Mouse (Mus musculus): ENCODE measurements at regions not wholly inside any gene's neighbourhood (a gene's known extent, or its start where the extent isn't known, plus 50 kb on each side); places are given as distances from the start of the nearest gene placed in this dataset.

GRCm38 (mm10) chr3:104317528-104317927, 97.4 kb upstream of the Magi3 start:
- 68% methylated on average over 4 of the region's 4 CpGs for WGBS
- H3K36me3 ChIP-seq (ENCODE audit: insufficient read depth, low read length), result no peaks in the 10 kb centered on the region
- no peak overlapping the region for H3K9ac ChIP-seq (ENCODE audit: low read depth, low read length)
- no peak overlapping the region for H3K27ac ChIP-seq
- no peak for DNase-seq (ENCODE audit: low spot score)
- H3K27me3 ChIP-seq (ENCODE audit: insufficient read depth, low read length), result no peaks in the 10 kb centered on the region
- H3K9me3 ChIP-seq (replicated peaks; ENCODE audit: low read length), result no peaks in the 10 kb centered on the region
- 0 out of 2 replicates have a peak, but pooled peaks cover 6% of the 10 kb centered on the region for H3K4me1 ChIP-seq (replicated peaks; ENCODE audit: insufficient read depth, low read length)
- no peak for ATAC-seq (replicated peaks; ENCODE audit: low FRiP score, low read depth)
- no peak for TF ChIP-seq CTCF (IDR thresholded peaks at IDR 0.05; ENCODE audit: low read depth)
- no peak overlapping the region for H3K4me3 ChIP-seq (replicated peaks; ENCODE audit: low read depth, low read length)
- no peak overlapping the region for H3K4me2 ChIP-seq (ENCODE audit: low read length)

- Histone ChIP-seq H3K4me2 (ENCODE audit: low read length) (no peak overlapping the region), H3K4me1 (replicated peaks; ENCODE audit: insufficient read depth, low read length) (no peaks in the 10 kb centered on the region), H3K27ac (no peak overlapping the region), H3K36me3 (ENCODE audit: insufficient read depth, low read length) (no peaks in the 10 kb centered on the region), H3K27me3 (ENCODE audit: insufficient read depth, low read length) (no peaks in the 10 kb centered on the region), H3K9me3 (replicated peaks; ENCODE audit: low read length) (no peaks in the 10 kb centered on the region), H3K9ac (ENCODE audit: low read depth, low read length) (no peak overlapping the region), H3K4me3 (replicated peaks; ENCODE audit: low read depth, low read length) (no peak overlapping the region)
- 60% methylated on average over 4 of the region's 4 CpGs for WGBS
- TF ChIP-seq CTCF (IDR thresholded peaks at IDR 0.05; ENCODE audit: low read depth), result no peak
- DNase-seq (ENCODE audit: low spot score) (no peak), ATAC-seq (replicated peaks; ENCODE audit: low FRiP score, low read depth) (no peak)
These were observed 92.9 kb upstream of the Magi3 start for GRCm38 (mm10) chr3:104313063-104313462.

- H3K36me3 ChIP-seq (ENCODE audit: insufficient read depth, low read length), result no peaks in the 10 kb centered on the region
- no peak overlapping the region for H3K4me2 ChIP-seq (ENCODE audit: low read length)
- ATAC-seq (replicated peaks; ENCODE audit: low FRiP score, low read depth) (no peak), DNase-seq (ENCODE audit: low spot score) (no peak)
- TF ChIP-seq CTCF (IDR thresholded peaks at IDR 0.05; ENCODE audit: low read depth), result no peak
- WGBS, result 86% methylated on average over 1 of the region's 1 CpGs
- H3K27ac ChIP-seq, result no peak overlapping the region
- H3K9ac ChIP-seq (ENCODE audit: low read depth, low read length), result no peak overlapping the region
- no peak overlapping the region for H3K4me3 ChIP-seq (replicated peaks; ENCODE audit: low read depth, low read length)
- no peaks in the 10 kb centered on the region for H3K9me3 ChIP-seq (replicated peaks; ENCODE audit: low read length)
- 0 out of 2 replicates have a peak, but pooled peaks cover 9% of the 10 kb centered on the region for H3K4me1 ChIP-seq (replicated peaks; ENCODE audit: insufficient read depth, low read length)
- H3K27me3 ChIP-seq (ENCODE audit: insufficient read depth, low read length), result no peaks in the 10 kb centered on the region
These were observed 86.8 kb upstream of the Magi3 start for GRCm38 (mm10) chr3:104306961-104307360.

GRCm38 (mm10) chr3:104305904-104306563, 85.9 kb upstream of the Magi3 start:
- no peaks in the 10 kb centered on the region for H3K27me3 ChIP-seq (ENCODE audit: insufficient read depth, low read length)
- H3K27ac ChIP-seq, result no peak overlapping the region
- TF ChIP-seq CTCF (IDR thresholded peaks at IDR 0.05; ENCODE audit: low read depth), result no peak
- H3K4me2 ChIP-seq (ENCODE audit: low read length), result no peak overlapping the region
- H3K4me3 ChIP-seq (replicated peaks; ENCODE audit: low read depth, low read length), result no peak overlapping the region
- DNase-seq (ENCODE audit: low spot score) (peak; percentile 27), ATAC-seq (replicated peaks; ENCODE audit: low FRiP score, low read depth) (no peak)
- H3K4me1 ChIP-seq (replicated peaks; ENCODE audit: insufficient read depth, low read length), result 0 out of 2 replicates have a peak, but pooled peaks cover 9% of the 10 kb centered on the region
- no peaks in the 10 kb centered on the region for H3K36me3 ChIP-seq (ENCODE audit: insufficient read depth, low read length)
- H3K9me3 ChIP-seq (replicated peaks; ENCODE audit: low read length), result no peaks in the 10 kb centered on the region
- WGBS, result 25% methylated on average over 12 of the region's 12 CpGs
- no peak overlapping the region for H3K9ac ChIP-seq (ENCODE audit: low read depth, low read length)

- no peak for ATAC-seq (replicated peaks; ENCODE audit: low FRiP score, low read depth)
- no peak overlapping the region for H3K9ac ChIP-seq (ENCODE audit: low read depth, low read length)
- H3K4me1 ChIP-seq (replicated peaks; ENCODE audit: insufficient read depth, low read length), result 0 out of 2 replicates have a peak, but pooled peaks cover 9% of the 10 kb centered on the region
- H3K9me3 ChIP-seq (replicated peaks; ENCODE audit: low read length), result no peaks in the 10 kb centered on the region
- H3K36me3 ChIP-seq (ENCODE audit: insufficient read depth, low read length), result no peaks in the 10 kb centered on the region
- no peak overlapping the region for H3K27ac ChIP-seq
- H3K4me2 ChIP-seq (ENCODE audit: low read length), result no peak overlapping the region
- 47% methylated on average over 7 of the region's 7 CpGs for WGBS
- H3K27me3 ChIP-seq (ENCODE audit: insufficient read depth, low read length), result no peaks in the 10 kb centered on the region
- DNase-seq (ENCODE audit: low spot score), result no peak
- H3K4me3 ChIP-seq (replicated peaks; ENCODE audit: low read depth, low read length), result no peak overlapping the region
- no peak for TF ChIP-seq CTCF (IDR thresholded peaks at IDR 0.05; ENCODE audit: low read depth)
These were observed 83.4 kb upstream of the Magi3 start for GRCm38 (mm10) chr3:104303577-104303976.

GRCm38 (mm10) chr3:104300201-104300600, 80.0 kb upstream of the Magi3 start:
- Histone ChIP-seq H3K27ac (no peak overlapping the region), H3K4me1 (replicated peaks; ENCODE audit: insufficient read depth, low read length) (peaks cover 3% of the 10 kb centered on the region; the same call in 1 of the 2 replicates), H3K4me2 (ENCODE audit: low read length) (no peak overlapping the region), H3K9me3 (replicated peaks; ENCODE audit: low read length) (no peaks in the 10 kb centered on the region), H3K9ac (ENCODE audit: low read depth, low read length) (no peak overlapping the region), H3K27me3 (ENCODE audit: insufficient read depth, low read length) (no peaks in the 10 kb centered on the region), H3K36me3 (ENCODE audit: insufficient read depth, low read length) (no peaks in the 10 kb centered on the region), H3K4me3 (replicated peaks; ENCODE audit: low read depth, low read length) (no peak overlapping the region)
- DNase-seq (ENCODE audit: low spot score) (no peak), ATAC-seq (replicated peaks; ENCODE audit: low FRiP score, low read depth) (no peak)
- no peak for TF ChIP-seq CTCF (IDR thresholded peaks at IDR 0.05; ENCODE audit: low read depth)
- WGBS, result 91% methylated on average over 5 of the region's 5 CpGs

Measured in kidney, postnatal 0 days (tissue).